Mouse (Mus musculus): ENCODE measurements around the gene Nab2.
"Not testable (repeated sequence)": the region's sequence is repeated elsewhere in the genome, so short reads cannot be mapped to it uniquely, and the experiment has no call there.

Gene Nab2

DNA sequence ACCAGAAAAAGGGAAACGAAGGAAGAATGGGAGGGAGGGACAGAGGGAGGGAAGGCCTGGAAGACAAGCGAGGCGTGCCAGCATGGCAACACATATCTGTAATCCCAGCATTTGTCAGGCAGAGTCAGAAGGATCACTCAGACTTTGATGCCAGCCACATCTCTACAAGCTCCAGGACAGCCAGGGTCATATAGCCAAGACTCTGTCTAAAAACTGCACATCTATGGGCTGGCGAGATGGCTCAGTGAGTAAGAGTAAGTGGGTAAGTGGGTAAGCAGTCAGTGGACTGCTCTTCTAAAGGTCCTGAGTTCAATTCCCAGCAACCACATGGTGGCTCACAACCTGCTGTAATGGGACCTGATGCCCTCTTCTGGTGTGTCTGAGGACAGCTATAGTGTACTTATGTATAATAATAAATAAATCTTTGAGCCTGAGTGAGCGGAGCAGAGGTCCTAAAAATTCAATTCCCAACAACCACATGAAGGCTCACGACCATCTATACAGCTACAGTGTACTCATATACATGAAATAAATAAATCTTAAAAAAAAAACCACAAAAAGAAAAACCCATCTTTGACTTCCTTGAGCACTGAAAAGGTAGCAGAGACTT lies 5.8 kb upstream of the Nab2 start:
- DNase-seq (ENCODE audit: low read depth, low spot score): no peak

DNA sequence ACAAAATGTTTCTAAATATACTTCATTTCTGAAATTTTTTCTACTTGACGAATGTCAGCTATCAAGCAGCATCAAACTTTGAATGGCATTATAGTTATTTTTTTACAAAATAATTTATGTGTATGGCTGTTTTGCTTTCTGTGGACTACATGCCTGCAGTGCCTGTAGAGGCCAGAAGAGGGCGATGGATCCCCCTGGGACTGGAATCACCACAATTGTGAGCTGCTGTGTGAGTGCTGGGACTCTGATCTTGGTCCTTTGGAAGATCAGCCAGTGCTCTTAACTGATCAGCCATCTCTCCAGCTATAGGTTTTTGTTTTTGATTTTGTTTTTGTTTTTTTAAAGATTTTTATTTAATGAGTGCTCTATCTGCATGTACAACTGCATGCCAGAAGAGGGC lies 2.9 kb upstream of the Nab2 start:
- DNase-seq (ENCODE audit: low read depth, low spot score): no peak

DNA sequence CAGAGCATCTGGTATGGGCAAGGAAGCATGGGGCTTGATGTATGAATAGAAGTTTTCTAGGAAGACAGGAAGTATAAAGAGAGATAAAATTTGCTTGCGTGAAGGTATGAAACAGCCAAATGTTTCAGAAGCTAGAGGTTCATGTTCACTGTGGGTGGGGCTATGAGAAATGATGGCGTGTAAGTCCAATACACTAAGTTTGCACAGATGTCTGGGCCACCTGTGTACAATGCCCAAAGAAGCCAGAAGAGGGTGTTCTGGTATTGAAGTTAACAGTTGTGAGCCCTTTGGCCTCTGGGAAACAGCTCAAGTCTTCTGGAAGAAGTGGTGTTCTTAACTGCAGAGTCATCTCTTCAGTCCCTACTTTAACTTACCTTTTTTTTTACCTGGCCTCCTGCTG lies 1.8 kb upstream of the Nab2 start:
- DNase-seq (ENCODE audit: low read depth, low spot score): no peak

DNA sequence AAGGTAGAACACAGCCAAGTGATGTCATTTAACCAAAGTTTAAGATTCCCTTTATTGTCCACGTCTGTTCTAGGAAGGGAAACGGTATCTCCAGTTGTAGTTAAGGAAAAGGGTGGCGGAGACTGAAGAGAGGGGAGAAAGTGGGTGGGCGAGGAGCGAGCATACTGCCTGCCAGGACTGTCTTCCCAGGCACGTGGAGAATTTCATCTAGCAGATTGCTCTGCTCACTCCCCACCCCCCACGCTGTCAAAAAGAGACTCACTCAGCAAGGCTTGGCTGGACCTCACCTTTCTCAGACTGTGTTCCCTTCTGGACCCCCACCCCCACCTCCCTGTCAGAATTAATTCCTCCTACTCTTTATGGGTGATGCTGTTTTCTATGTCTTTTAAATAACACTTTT lies 802 bp upstream of the Nab2 start:
- DNase-seq (ENCODE audit: low read depth, low spot score): no peak

DNA sequence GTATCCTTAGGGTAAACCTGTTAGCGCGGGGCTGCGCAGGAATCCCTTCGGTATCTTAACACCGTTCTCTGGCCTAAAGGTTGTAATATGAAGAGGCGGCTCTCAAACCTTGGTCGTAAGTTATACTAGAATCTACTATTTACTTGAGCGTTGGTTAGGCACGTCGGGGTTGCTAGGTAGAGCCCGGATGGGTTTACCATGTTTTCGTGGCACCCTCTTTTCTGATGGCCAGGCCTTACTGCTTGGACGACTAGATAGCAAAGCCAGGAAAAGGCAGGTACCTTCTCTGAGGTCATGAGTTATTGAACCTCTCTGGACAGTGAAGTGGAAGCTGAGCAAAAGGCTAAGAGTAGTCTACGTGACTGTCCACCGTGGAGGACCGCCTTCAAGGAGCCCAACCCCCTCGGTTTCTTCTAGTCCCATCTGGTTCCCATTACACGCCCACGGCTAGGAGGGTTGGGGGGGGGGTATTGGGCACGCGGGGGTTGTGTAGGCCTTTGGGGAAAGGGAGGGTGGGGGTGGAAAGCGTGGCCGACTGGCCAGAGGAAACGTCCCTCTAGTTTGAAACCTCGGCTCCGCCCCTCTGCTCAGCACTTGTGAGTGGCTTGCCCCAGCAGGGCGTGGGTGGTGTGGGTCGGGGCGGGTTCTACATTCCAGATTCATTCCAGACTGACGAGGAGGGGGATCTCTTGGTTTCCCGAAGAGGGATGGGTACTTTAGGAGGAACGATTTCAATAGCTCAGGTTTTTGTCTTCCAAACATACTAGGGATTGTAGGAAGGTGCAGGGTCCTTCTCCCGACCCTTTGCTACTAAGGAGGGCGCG lies 887 bp downstream of the Nab2 start:
- DNase-seq (ENCODE audit: low read depth, low spot score): no peak

DNA sequence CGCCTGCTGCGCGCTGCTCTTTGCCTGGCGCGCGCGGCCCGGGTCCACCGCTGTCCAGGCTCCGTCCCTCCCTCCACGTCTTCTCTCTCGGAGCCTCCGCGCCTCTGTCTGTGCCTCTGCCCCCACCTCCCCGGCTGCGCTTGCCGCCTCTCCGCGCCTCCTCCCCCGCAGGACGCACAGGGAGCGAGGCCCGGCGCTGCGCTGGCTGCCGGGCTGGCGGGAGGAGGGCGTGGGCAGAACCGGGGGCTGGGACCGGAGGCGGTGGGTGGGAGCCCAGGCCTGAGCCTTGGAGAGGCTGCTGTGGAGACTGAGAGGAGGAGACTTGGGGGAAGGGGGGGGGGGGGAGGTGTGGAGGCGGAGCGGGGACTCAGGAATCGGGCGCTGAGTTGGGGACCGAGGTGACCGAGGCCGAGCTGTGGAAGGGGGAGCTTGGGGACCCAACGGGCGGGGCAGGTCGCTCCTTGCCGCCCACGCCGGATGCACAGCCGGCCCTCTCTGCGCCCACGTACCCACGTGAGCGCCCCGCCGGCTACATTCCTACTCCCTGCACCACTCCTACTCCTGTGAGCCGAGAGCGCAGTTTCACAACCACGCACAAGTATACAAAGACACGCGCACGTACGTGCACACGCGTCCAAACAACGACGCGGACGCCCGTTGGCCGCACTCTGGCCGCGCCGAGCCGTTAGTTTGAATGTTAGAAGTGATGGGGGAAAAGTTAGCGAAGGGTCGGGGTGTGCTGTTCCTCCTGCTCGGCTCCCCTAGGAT lies 1.7 kb downstream of the Nab2 start, which contains the start of gene Nemp1:
Gene Nemp1 (plus strand): TSS at position 401 of the 768 bp plus-strand sequence.
- no peak for DNase-seq (ENCODE audit: low read depth, low spot score)

DNA sequence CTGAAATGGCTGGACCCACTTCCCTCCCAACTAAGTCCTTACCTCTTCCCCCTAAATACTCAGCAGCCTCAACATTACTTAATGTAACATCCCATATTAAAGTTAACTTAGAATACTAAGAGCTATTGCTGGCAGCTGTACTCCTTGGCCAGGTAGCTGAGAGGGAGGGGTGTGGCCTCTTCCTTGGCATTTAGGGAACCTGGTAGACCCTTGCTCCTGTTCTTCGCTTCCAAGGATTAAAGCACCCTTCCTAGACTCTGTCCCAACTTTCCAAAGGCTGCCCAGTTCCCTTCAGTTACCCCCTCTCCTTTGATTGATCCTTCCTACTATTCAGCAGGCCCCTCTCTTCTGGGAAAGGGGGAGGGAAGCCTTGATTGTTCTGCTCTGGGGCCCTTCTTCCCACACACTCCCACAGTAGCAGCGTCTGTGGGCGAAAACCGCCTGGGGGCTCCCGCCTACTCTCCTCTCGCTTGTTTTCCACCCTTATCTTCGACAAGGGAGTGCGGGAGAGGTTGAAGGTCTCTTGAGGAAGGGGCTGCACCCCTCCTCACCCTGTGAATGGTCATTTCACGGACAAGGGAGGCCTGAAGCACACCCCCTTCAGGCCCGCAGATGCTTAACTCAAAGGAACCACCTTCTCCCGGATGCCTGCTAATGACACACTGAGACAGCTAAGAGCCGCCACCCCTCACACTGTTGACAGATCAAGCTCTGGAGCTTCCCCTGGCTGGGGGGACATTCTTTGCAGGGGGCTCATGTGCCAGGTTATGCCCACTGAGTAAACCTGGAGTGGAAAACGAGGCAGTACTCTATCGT lies 2.8 kb downstream of the Nab2 start:
- no peak for DNase-seq (ENCODE audit: low read depth, low spot score)

DNA sequence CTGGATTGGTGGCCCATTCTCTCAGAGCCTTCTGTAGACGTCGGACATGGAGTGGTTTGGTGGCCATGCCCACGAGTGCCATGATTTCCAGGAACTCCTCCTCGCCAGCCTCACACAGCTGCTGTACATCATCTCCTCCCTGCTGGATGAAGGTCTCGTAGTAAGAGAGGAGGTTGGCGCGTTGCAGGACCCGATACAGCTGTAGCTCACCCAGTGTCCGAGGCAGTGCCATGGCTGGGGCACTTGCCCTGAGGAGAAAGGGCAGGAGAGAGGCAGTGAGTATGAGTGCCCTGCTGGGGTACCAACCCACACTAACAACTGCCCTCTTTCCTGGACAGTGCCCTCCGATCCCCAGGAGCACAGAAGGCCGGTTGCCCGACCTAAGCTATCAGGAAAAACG lies 3.5 kb downstream of the Nab2 start:
- DNase-seq (ENCODE audit: low read depth, low spot score): no peak

DNA sequence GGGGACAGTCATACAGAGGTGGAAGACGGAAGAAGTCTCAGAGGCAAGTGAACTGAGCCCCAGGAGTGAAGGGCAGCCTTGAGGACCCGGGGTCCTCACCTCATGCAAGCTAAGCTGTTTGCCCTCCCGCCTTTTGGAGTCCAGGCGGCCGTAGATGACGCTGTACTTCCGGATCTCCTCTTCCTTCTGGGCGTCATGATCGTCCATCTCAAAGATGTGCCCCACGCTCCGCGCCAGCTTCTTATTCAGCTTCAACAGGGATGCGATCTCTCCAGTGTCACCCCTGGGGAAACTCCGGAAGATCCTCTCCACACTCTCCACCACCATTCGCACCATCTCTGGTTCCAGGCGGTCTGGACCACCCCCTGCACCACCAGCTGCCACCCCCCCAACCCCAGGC lies 4.2 kb downstream of the Nab2 start:
- DNase-seq (ENCODE audit: low read depth, low spot score): no peak

DNA sequence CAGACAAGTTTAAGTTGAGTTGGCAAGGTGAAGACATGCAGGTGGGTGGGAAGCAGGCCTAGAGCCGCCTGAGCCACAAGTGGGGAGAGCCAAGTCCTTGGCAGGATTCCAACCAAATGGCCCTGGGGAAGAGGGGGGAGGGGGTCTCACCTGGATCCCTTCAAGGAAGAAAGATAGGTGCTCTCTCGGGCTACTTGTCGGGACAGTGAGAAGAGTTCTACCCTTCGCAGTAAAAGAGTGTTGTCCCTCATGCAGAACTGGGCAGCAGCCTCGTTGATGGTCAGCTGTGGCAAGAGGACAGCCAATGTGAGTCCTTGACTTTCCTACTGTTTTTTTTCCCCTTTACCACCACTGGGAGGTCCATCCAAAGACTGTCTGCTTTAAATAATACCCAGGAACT lies 4.8 kb downstream of the Nab2 start:
- no peak for DNase-seq (ENCODE audit: low read depth, low spot score)

DNA sequence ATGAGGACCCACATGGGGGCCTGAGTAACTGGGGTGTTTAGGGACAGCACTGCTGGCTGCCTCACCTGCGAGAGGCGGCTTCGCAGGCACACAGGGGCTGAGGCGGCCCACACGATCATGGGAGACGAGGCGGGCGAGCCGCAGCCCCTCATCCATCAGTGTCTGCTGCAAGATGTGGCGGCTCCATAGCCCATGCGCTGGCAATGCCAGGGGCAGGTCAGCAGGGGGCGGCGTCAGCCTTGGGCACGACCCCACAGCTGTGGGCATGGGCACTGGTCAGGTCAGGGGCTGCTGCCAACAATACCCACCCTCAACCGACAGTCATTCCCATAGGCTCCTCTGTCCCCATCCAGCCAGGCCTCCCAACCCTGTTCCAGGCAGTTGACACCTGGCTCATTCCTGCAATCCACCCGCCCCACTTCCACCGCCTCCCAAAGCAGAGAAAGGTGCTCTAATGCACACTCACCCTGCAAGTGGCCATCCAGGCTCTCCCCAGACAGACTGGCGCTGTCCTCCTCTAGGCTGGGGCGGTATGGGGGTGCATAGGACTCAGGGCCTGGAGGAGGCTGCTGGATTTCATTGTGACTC lies 5.6 kb downstream of the Nab2 start:
- no peak for DNase-seq (ENCODE audit: low read depth, low spot score)

DNA sequence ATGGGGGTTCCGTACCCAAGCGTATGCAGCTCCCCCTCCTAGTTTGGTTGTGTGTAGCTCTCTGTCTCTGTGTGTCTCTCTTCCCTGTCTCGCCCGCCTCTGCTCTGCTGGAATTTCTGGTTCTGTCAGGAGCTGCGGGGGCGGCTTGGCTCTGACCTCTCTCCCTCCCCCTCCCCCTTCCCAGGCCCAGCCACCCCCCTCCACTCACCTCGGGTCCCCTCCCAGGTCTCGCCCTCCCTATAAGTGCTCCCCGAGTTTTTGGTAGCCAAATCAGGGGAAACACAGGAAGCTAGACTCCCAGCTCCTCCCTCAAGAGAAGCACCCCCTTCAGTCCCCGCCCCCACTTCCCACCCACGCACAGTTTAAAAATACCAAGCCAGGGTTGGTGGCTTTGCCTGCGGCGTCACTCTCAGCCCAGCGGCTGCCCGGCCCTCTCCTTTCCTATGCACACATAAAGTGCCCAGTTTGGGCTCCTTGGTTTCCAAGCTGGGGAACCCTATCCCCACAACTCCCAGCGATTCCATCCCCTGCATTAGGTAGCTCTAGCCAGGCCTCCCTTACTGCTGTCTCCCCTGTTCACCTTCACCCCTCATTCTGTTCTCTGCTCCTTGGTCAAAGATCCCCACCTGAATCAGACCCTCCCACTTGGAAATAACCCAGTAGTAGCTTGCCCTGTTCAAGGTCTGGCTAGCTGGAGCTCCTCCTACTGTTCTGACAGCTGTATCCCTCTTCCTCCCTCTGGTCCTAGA lies 6.3 kb downstream of the Nab2 start:
- DNase-seq (ENCODE audit: low read depth, low spot score): no peak

DNA sequence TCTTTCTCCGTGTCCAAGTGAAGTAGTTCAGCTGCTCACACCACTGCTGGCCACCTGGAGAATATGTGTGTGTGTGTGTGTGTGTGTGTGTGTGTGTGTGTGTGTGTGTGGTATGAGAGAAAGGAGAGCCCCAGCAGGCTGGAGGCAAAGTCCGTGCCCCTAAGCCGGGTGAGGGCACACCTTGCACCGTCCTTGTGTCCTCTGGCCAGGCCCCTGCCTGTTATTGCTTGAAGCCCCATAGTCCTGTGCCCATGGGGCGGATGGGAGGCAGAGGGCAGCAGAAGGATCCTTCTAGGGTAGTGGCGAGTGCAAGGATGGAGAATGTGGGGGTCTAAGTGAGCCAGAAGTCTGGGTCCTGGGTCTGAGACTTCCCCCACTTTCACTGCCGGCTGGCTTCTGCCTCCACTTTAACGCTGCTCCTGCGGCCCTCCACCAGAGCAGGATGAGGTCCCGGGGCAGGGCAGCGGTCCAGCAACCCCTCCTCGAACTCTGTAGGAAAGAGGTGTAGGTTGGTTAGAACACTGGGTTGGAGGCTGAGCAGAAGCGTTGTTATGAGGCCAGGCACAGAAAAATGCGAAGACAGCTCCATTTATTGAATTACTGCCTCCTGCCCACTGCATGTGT lies 7.0 kb downstream of the Nab2 start:
- DNase-seq (ENCODE audit: low read depth, low spot score): no peak

DNA sequence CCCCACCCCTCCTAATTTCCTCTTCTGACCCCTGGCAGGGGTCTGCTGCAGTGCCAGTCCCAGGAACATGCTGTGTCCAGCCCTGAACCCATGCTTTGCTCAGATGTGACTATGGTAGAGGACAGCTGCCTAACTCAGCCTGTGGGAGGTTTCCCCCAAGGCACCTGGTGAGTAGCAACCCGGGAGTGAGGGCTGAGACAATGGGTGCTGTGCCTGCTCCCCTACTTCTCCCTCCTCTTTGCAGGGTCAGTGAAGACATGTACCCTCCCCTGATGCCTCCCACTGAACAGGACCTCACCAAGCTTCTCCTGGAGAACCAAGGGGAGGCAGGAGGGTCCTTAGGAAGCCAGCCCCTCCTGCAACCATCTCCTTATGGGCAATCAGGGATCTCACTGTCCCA lies 8.8 kb downstream of the Nab2 start:
- DNase-seq (ENCODE audit: low read depth, low spot score): no peak

DNA sequence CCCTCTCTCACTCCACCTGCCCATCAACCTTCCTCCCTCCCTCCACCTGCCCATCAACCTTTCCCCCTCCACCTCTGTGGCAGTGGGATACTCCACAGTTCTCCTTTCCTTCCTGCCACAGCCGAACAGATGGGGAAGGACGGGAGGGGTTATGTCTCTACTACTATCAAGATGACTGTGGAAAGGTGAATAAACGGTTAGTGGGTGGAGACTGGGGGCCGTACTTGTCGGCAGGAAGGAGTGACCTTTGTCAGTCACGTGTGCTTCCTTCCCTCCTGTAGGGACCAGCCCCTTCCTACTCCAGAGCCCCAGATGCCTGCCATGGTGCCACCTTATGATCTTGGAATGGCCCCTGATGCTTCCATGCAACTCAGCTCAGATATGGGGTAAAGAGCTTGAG lies 10.3 kb downstream of the Nab2 start:
- no peak for DNase-seq (ENCODE audit: low read depth, low spot score)

DNA sequence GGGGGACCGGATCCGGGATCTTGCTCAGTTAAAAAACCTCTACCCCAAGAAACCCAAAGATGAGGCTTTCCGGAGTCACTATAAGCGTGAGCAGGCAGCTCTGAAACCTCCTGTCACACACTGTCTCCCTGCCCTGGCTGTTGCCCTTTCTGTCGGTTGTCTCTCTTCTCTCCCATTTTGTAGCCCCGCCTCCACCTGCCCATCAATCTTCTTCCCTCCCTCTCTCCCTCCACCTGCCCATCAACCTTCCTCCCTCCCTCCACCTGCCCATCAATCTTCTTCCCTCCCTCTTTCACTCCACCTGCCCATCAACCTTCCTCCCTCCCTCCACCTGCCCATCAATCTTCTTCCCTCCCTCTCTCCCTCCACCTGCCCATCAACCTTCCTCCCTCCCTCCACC lies 10.8 kb downstream of the Nab2 start:
- not testable (repeated sequence) for DNase-seq (ENCODE audit: low read depth, low spot score)

DNA sequence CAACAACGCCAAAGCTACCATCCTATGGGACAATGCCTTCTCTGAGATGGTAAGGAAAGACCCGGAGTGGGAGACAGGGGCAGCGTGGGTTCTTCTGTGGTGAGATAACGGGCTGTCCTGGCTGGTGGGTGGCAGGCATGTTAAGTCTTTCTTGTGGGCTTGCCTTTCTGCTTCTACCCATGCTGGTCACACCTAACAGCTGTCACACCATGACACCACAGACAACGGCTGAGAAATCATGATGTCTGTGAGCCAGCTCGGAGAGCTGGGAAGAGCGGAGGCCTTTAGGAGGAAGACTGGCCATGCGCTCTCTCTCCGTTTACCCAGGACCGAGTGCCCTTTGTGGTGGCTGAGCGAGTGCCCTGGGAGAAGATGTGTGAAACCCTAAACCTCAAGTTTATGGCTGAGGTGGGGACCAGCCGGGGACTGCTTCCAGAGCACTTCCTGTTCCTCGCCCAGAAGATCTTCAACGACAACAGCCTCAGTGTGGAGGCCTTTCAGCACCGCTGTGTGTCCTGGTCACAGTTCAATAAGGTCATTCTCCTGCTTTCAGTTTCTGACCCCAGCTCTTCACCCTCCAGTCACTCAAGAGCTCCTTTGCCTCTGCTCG lies 13.3 kb downstream of the Nab2 start:
- no peak for DNase-seq (ENCODE audit: low read depth, low spot score)

DNA sequence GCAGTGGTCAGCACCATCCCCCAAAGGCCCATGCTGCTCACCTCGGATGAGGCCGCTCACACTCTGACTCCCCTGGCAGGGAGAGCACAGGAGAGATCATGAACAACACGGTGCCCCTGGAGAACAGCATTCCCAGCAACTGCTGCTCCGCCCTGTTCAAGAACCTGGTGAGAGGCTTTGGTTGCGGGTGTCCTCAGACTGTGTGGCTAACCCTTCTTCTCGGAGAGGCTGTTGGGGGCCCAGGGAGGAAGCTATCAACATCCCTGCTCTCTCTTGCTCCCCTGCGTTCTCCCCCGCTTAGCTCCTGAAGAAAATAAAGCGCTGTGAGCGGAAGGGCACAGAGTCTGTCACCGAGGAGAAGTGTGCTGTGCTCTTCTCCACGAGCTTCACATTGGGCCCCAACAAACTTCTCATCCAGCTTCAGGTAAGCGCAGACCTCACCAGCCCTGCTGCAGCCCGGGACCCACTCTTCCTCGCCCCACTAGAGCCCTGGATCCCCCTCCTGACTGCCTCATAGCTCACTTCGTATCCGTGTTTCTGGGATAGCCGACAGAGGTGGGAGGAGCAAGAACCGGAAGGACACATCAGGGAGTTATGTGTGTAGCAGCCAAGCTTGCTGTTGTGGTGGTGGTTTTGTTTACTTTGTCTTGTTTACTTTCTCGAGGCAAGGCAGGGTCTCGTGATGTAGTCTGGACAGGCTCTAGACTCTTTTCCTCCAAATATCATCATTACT lies 15.3 kb downstream of the Nab2 start:
- no peak for DNase-seq (ENCODE audit: low read depth, low spot score)

DNA sequence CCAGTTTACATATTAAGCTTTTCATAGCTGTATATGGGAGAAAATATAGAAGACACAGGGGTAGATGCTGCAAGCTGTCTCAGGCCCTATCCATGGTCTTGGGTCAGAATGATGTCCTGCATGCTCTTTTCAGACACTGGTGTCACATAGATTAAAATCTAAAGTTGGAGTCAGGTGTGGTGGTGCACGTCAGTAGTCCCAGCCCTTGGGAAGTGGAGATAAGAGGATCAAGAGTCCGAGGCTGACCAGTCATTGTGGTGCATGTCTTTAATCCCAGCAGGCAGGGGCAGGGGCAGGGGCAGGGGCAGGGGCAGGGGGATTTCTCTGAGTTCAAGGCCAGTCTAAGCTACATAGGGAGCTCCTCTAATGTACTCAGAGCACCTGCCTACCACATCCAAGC lies 22.6 kb downstream of the Nab2 start:
- no peak for DNase-seq (ENCODE audit: low read depth, low spot score)
